Mouse (Mus musculus): ENCODE measurements around the gene Igsf1. TPM values are rescaled to one million over a fixed set of nuclear protein-coding genes. Genes with fewer than 3 reads are reported as not detected.

Igsf1 gene
- not detected for polyA plus RNA-seq (2014; fragmentation: Illumina TruSeq; extraction: RNeasy Lipid Tissue Mini Kit (QIAGEN cat#74804); ENCODE audit: low read depth, low replicate concordance)

GRCm38 (mm10) chrX:49797213-49798019 is at the start of gene Igsf1:
Gene Igsf1 (minus strand): TSS chrX:49797749.

GRCm38 (mm10) chrX:49734959-49735358 is 62.6 kb downstream of the Igsf1 start, which contains the start of gene Olfr1321:
Gene Olfr1321 (minus strand): TSS chrX:49735059.

Other genes with a start within 250 kb of the Igsf1 start
- not detected for gene Olfr1320, start 125.4 kb downstream of the Igsf1 start, polyA plus RNA-seq (2014; fragmentation: Illumina TruSeq; extraction: RNeasy Lipid Tissue Mini Kit (QIAGEN cat#74804); ENCODE audit: low read depth, low replicate concordance)
- gene Olfr1321, start 62.7 kb downstream of the Igsf1 start, polyA plus RNA-seq (2014; fragmentation: Illumina TruSeq; extraction: RNeasy Lipid Tissue Mini Kit (QIAGEN cat#74804); ENCODE audit: low read depth, low replicate concordance), result not detected
- gene Olfr1322, start 93.7 kb upstream of the Igsf1 start, polyA plus RNA-seq (2014; fragmentation: Illumina TruSeq; extraction: RNeasy Lipid Tissue Mini Kit (QIAGEN cat#74804); ENCODE audit: low read depth, low replicate concordance), result not detected
- not detected for gene Olfr1323, start 221.6 kb upstream of the Igsf1 start, polyA plus RNA-seq (2014; fragmentation: Illumina TruSeq; extraction: RNeasy Lipid Tissue Mini Kit (QIAGEN cat#74804); ENCODE audit: low read depth, low replicate concordance)

All from liver, adult 10 weeks (tissue).